Mouse (Mus musculus): ENCODE data around the gene Sctr. TPM values are rescaled to one million over a fixed set of nuclear protein-coding genes. Genes with fewer than 3 reads are reported as not detected.

Gene Sctr
- polyA plus RNA-seq, 1 experiment from 2014 or later = 0.87 TPM

- Histone ChIP-seq H3K36me3 (no peaks in the 10 kb centered on the region), H3K4me3 (no peak overlapping the region), H3K4me2 (replicated peaks) (no peak overlapping the region), H3K27ac (replicated peaks) (no peak overlapping the region), H3K9ac (replicated peaks) (no peak overlapping the region), H3K9me3 (no peaks in the 10 kb centered on the region), H3K27me3 (peaks cover 3% of the 10 kb centered on the region; the same call in 1 of the 2 replicates), H3K4me1 (no peaks in the 10 kb centered on the region; the same call in 1 of the 2 replicates)
- ATAC-seq (ENCODE audit: low FRiP score, low read depth) = peak; percentile 67
- 52% methylated on average over 10 of the region's 10 CpGs for WGBS
Observed at GRCm38 (mm10) chr1:120032804-120033468, 26.2 kb downstream of the Sctr start.

GRCm38 (mm10) chr1:120033469-120033854, 26.8 kb downstream of the Sctr start:
- Histone ChIP-seq H3K27ac (replicated peaks) (no peak overlapping the region), H3K4me3 (no peak overlapping the region), H3K4me1 (no peaks in the 10 kb centered on the region; the same call in 1 of the 2 replicates), H3K27me3 (peaks cover 3% of the 10 kb centered on the region; the same call in 1 of the 2 replicates), H3K36me3 (no peaks in the 10 kb centered on the region), H3K4me2 (replicated peaks) (no peak overlapping the region), H3K9me3 (no peaks in the 10 kb centered on the region), H3K9ac (replicated peaks) (no peak overlapping the region)
- 84% methylated on average over 2 of the region's 2 CpGs for WGBS
- no peak for ATAC-seq (ENCODE audit: low FRiP score, low read depth)

- ATAC-seq (ENCODE audit: low FRiP score, low read depth) = no peak
- 67% methylated on average over 1 of the region's 1 CpGs for WGBS
Observed at GRCm38 (mm10) chr1:120034793-120035192, 28.1 kb downstream of the Sctr start.

GRCm38 (mm10) chr1:120035456-120036034, 28.9 kb downstream of the Sctr start:
- Histone ChIP-seq H3K4me3 (no peak overlapping the region), H3K4me2 (replicated peaks) (no peak overlapping the region), H3K36me3 (no peaks in the 10 kb centered on the region), H3K9ac (replicated peaks) (no peak overlapping the region), H3K4me1 (no peaks in the 10 kb centered on the region; the same call in 1 of the 2 replicates), H3K27me3 (peaks cover 3% of the 10 kb centered on the region; the same call in 1 of the 2 replicates), H3K27ac (replicated peaks) (no peak overlapping the region), H3K9me3 (no peaks in the 10 kb centered on the region)
- 80% methylated on average over 7 of the region's 7 CpGs for WGBS
- ATAC-seq (ENCODE audit: low FRiP score, low read depth) = no peak

More at GRCm38 (mm10) chr1:120034793-120035192, 28.1 kb downstream of the Sctr start:
- Histone ChIP-seq H3K27ac (replicated peaks) (no peak overlapping the region), H3K4me3 (no peak overlapping the region), H3K4me2 (replicated peaks) (no peak overlapping the region), H3K36me3 (no peaks in the 10 kb centered on the region), H3K27me3 (peaks cover 3% of the 10 kb centered on the region; the same call in 1 of the 2 replicates), H3K4me1 (no peaks in the 10 kb centered on the region; the same call in 1 of the 2 replicates), H3K9me3 (no peaks in the 10 kb centered on the region), H3K9ac (replicated peaks) (no peak overlapping the region)

- WGBS = 79% methylated on average over 9 of the region's 9 CpGs
- ATAC-seq (ENCODE audit: low FRiP score, low read depth) = no peak
- Histone ChIP-seq H3K27ac (replicated peaks) (no peak overlapping the region), H3K4me1 (no peaks in the 10 kb centered on the region; the same call in 1 of the 2 replicates), H3K9ac (replicated peaks) (no peak overlapping the region), H3K9me3 (no peaks in the 10 kb centered on the region), H3K4me3 (no peak overlapping the region), H3K27me3 (peaks cover 3% of the 10 kb centered on the region; the same call in 1 of the 2 replicates), H3K36me3 (no peaks in the 10 kb centered on the region), H3K4me2 (replicated peaks) (no peak overlapping the region)
Observed at GRCm38 (mm10) chr1:120037021-120037683, 30.5 kb downstream of the Sctr start.

GRCm38 (mm10) chr1:120038594-120038993, 31.9 kb downstream of the Sctr start:
- H3K27me3 ChIP-seq = no peaks in the 10 kb centered on the region
- no peaks in the 10 kb centered on the region; the same call in 1 of the 2 replicates for H3K4me1 ChIP-seq
- H3K36me3 ChIP-seq = no peaks in the 10 kb centered on the region
- WGBS = 83% methylated on average over 9 of the region's 9 CpGs
- no peak overlapping the region for H3K9ac ChIP-seq (replicated peaks)
- no peak for ATAC-seq (ENCODE audit: low FRiP score, low read depth)
- no peak overlapping the region for H3K4me2 ChIP-seq (replicated peaks)
- H3K9me3 ChIP-seq = no peaks in the 10 kb centered on the region
- no peak overlapping the region for H3K4me3 ChIP-seq
- H3K27ac ChIP-seq (replicated peaks) = no peak overlapping the region

- no peaks in the 10 kb centered on the region for H3K9me3 ChIP-seq
- 65% methylated on average over 8 of the region's 8 CpGs for WGBS
- ATAC-seq (ENCODE audit: low FRiP score, low read depth) = no peak
- no peak overlapping the region for H3K27ac ChIP-seq (replicated peaks)
- H3K4me1 ChIP-seq = no peaks in the 10 kb centered on the region
- no peak overlapping the region for H3K4me2 ChIP-seq (replicated peaks)
- H3K36me3 ChIP-seq = no peaks in the 10 kb centered on the region
- no peak overlapping the region for H3K4me3 ChIP-seq
- H3K27me3 ChIP-seq = no peaks in the 10 kb centered on the region
- no peak overlapping the region for H3K9ac ChIP-seq (replicated peaks)
Observed at GRCm38 (mm10) chr1:120042421-120042820, 35.7 kb downstream of the Sctr start.

- H3K27ac ChIP-seq (replicated peaks) = no peak overlapping the region
- H3K9ac ChIP-seq (replicated peaks) = no peak overlapping the region
- no peaks in the 10 kb centered on the region for H3K36me3 ChIP-seq
- H3K4me3 ChIP-seq = no peak overlapping the region
- no peaks in the 10 kb centered on the region for H3K27me3 ChIP-seq
- H3K4me1 ChIP-seq = no peaks in the 10 kb centered on the region
- WGBS = 91% methylated on average over 16 of the region's 16 CpGs
- ATAC-seq (ENCODE audit: low FRiP score, low read depth) = no peak
- no peaks in the 10 kb centered on the region for H3K9me3 ChIP-seq
- H3K4me2 ChIP-seq (replicated peaks) = no peak overlapping the region
Observed at GRCm38 (mm10) chr1:120044584-120044983, 37.9 kb downstream of the Sctr start.

- Histone ChIP-seq H3K9me3 (no peaks in the 10 kb centered on the region), H3K27me3 (no peaks in the 10 kb centered on the region), H3K27ac (replicated peaks) (no peak overlapping the region), H3K4me1 (no peaks in the 10 kb centered on the region), H3K36me3 (no peaks in the 10 kb centered on the region), H3K9ac (replicated peaks) (no peak overlapping the region), H3K4me3 (no peak overlapping the region), H3K4me2 (replicated peaks) (no peak overlapping the region)
- no peak for ATAC-seq (ENCODE audit: low FRiP score, low read depth)
Observed at GRCm38 (mm10) chr1:120047325-120047724, 40.6 kb downstream of the Sctr start.

- whole genome bisulfite sequencing = 29% methylated on average over 1 of the region's 1 CpGs
- no peak overlapping the region for H3K4me2 ChIP-seq (replicated peaks)
- no peak overlapping the region for H3K4me3 ChIP-seq
- no peak overlapping the region for H3K9ac ChIP-seq (replicated peaks)
- H3K9me3 ChIP-seq = no peaks in the 10 kb centered on the region
- H3K4me1 ChIP-seq = no peaks in the 10 kb centered on the region; the same call in 1 of the 2 replicates
- H3K27me3 ChIP-seq = no peaks in the 10 kb centered on the region
- no peak overlapping the region for H3K27ac ChIP-seq (replicated peaks)
- H3K36me3 ChIP-seq = no peaks in the 10 kb centered on the region
- ATAC-seq (ENCODE audit: low FRiP score, low read depth) = no peak
Observed at GRCm38 (mm10) chr1:120051070-120051469, 44.4 kb downstream of the Sctr start.

GRCm38 (mm10) chr1:120054997-120055396, 48.3 kb downstream of the Sctr start:
- Histone ChIP-seq H3K9ac (replicated peaks) (no peak overlapping the region), H3K36me3 (no peaks in the 10 kb centered on the region), H3K27ac (replicated peaks) (no peak overlapping the region), H3K4me3 (no peak overlapping the region), H3K4me1 (no peaks in the 10 kb centered on the region; the same call in 1 of the 2 replicates), H3K9me3 (no peaks in the 10 kb centered on the region), H3K4me2 (replicated peaks) (no peak overlapping the region), H3K27me3 (no peaks in the 10 kb centered on the region)
- ATAC-seq (ENCODE audit: low FRiP score, low read depth) = no peak
- 90% methylated on average over 6 of the region's 6 CpGs for WGBS

- Histone ChIP-seq H3K4me2 (replicated peaks) (no peak overlapping the region), H3K36me3 (no peaks in the 10 kb centered on the region), H3K9me3 (no peaks in the 10 kb centered on the region), H3K9ac (replicated peaks) (no peak overlapping the region), H3K4me1 (no peaks in the 10 kb centered on the region; the same call in 1 of the 2 replicates), H3K4me3 (no peak overlapping the region), H3K27ac (replicated peaks) (no peak overlapping the region), H3K27me3 (no peaks in the 10 kb centered on the region)
- 82% methylated on average over 6 of the region's 6 CpGs for WGBS
- ATAC-seq (ENCODE audit: low FRiP score, low read depth) = no peak
Observed at GRCm38 (mm10) chr1:120055475-120055874, 48.8 kb downstream of the Sctr start.
